Mouse (Mus musculus) ES-Bruce4 (cell line): ENCODE results near the gene 4930432K21Rik. TPM values are rescaled to one million over a fixed set of nuclear protein-coding genes. Genes with fewer than 3 reads are reported as not detected.

ENCODE experiments used
- H3K27ac ChIP-seq: 2 replicates; pipeline ENCODE4 v1.5.1; 2012; ENCODE audit warnings: low read length, inconsistent platforms; ENCODE audit not compliant: insufficient read depth
- H3K27me3 ChIP-seq: 2 replicates; pipeline ENCODE4 v1.6.1; 2012; ENCODE audit warnings: mild to moderate bottlenecking, low read length, inconsistent platforms; ENCODE audit not compliant: control insufficient read depth, poor library complexity, insufficient read depth, severe bottlenecking
- H3K36me3 ChIP-seq: 2 replicates; pipeline ENCODE4 v1.6.1; 2012; ENCODE audit warnings: inconsistent platforms, mild to moderate bottlenecking, low read length, moderate library complexity; ENCODE audit not compliant: control insufficient read depth, poor library complexity, insufficient read depth, severe bottlenecking
- H3K4me1 ChIP-seq: one replicate; pipeline ENCODE4 v1.8.1; 2011; ENCODE audit warnings: low read length; ENCODE audit not compliant: control insufficient read depth, insufficient read depth
- H3K4me3 ChIP-seq: 2 replicates; pipeline ENCODE4 v1.5.1; 2011; ENCODE audit warnings: low read depth, mild to moderate bottlenecking, low read length
- H3K9ac ChIP-seq: 2 replicates; pipeline ENCODE4 v1.6.1; 2012; ENCODE audit warnings: low read depth, mild to moderate bottlenecking, inconsistent platforms; ENCODE audit not compliant: poor library complexity, severe bottlenecking
- H3K9me3 ChIP-seq: replicated peaks from 2 replicates; pipeline ENCODE4 v1.6.1; 2012; ENCODE audit warnings: mild to moderate bottlenecking, low read length, inconsistent platforms; ENCODE audit not compliant: control insufficient read depth, poor library complexity, insufficient read depth, severe bottlenecking
- CTCF ChIP-seq: IDR thresholded peaks from one replicate; pipeline ENCODE4 v1.8.1; 2011; ENCODE audit warnings: low read depth, low read length
- EP300 ChIP-seq: IDR thresholded peaks from 2 replicates; pipeline ENCODE4 v1.6.1; 2011; ENCODE audit warnings: low read depth, low read length; ENCODE audit not compliant: insufficient read depth
- POLR2A ChIP-seq: IDR thresholded peaks from one replicate; pipeline ENCODE4 v1.8.1; 2011; ENCODE audit warnings: low read length; ENCODE audit not compliant: insufficient read depth
- polyA plus RNA-seq: library from polyadenylated mRNA; stranded (reverse); fragments of >200 nt; gene quantifications from 2 replicates; pipeline ENCODE4 v1.2.4, GENCODE M21; 2011; ENCODE audit warnings: low read depth; ENCODE audit not compliant: missing spikeins, insufficient read depth, insufficient read length

The 4930432K21Rik gene
- polyA plus RNA-seq, 1 experiment, result 4.7 TPM

- TF ChIP-seq POLR2A, result no peak
- no peak for TF ChIP-seq EP300
- TF ChIP-seq CTCF, result no peak
- peak overlapping the region; percentile 64 for H3K4me3 ChIP-seq
- peak overlapping the region; percentile 96 for H3K9ac ChIP-seq
- no peaks in the 10 kb centered on the region for H3K9me3 ChIP-seq
- peaks cover 11% of the 10 kb centered on the region for H3K36me3 ChIP-seq
- H3K27ac ChIP-seq, result peak overlapping the region; percentile 26
- no peaks in the 10 kb centered on the region for H3K27me3 ChIP-seq
- no peaks in the 10 kb centered on the region for H3K4me1 ChIP-seq
Measured at GRCm38 (mm10) chr8:84203975-84204772, 56.3 kb downstream of the 4930432K21Rik start.

GRCm38 (mm10) chr8:84205073-84205472, 57.2 kb downstream of the 4930432K21Rik start:
- Histone ChIP-seq H3K9me3 (no peaks in the 10 kb centered on the region), H3K4me3 (no peak overlapping the region), H3K27me3 (no peaks in the 10 kb centered on the region), H3K4me1 (no peaks in the 10 kb centered on the region), H3K9ac (no peak overlapping the region), H3K27ac (no peak overlapping the region), H3K36me3 (peaks cover 11% of the 10 kb centered on the region)
- TF ChIP-seq CTCF (no peak), POLR2A (no peak), EP300 (no peak)

- no peak overlapping the region for H3K9ac ChIP-seq
- peaks cover 19% of the 10 kb centered on the region for H3K36me3 ChIP-seq
- no peaks in the 10 kb centered on the region for H3K4me1 ChIP-seq
- H3K27me3 ChIP-seq, result no peaks in the 10 kb centered on the region
- TF ChIP-seq EP300 (no peak), POLR2A (no peak), CTCF (no peak)
- no peak overlapping the region for H3K4me3 ChIP-seq
- H3K9me3 ChIP-seq, result no peaks in the 10 kb centered on the region
- no peak overlapping the region for H3K27ac ChIP-seq
Measured at GRCm38 (mm10) chr8:84206666-84207065, 58.8 kb downstream of the 4930432K21Rik start.

- Histone ChIP-seq H3K27ac (peak overlapping the region; percentile 5), H3K36me3 (peaks cover 24% of the 10 kb centered on the region)
Measured at GRCm38 (mm10) chr8:84207811-84208210, 60.0 kb downstream of the 4930432K21Rik start.

GRCm38 (mm10) chr8:84208381-84209380, 60.9 kb downstream of the 4930432K21Rik start:
- no peaks in the 10 kb centered on the region for H3K9me3 ChIP-seq
- H3K27me3 ChIP-seq, result no peaks in the 10 kb centered on the region
- H3K4me1 ChIP-seq, result no peaks in the 10 kb centered on the region
- no peak for TF ChIP-seq CTCF
- TF ChIP-seq POLR2A, result no peak
- TF ChIP-seq EP300, result no peak
- peaks cover 26% of the 10 kb centered on the region for H3K36me3 ChIP-seq
- H3K9ac ChIP-seq, result no peak overlapping the region
- peak overlapping the region; percentile 5; the same call in 1 of the 2 replicates for H3K27ac ChIP-seq
- no peak overlapping the region for H3K4me3 ChIP-seq

More at GRCm38 (mm10) chr8:84207811-84208210, 60.0 kb downstream of the 4930432K21Rik start:
- Histone ChIP-seq H3K4me1 (no peaks in the 10 kb centered on the region), H3K9me3 (no peaks in the 10 kb centered on the region), H3K27me3 (no peaks in the 10 kb centered on the region), H3K4me3 (no peak overlapping the region), H3K9ac (no peak overlapping the region)
- TF ChIP-seq EP300, result no peak
- TF ChIP-seq POLR2A, result no peak
- TF ChIP-seq CTCF, result no peak
